ENCODE assay signal across 9 mouse cellular contexts in genomic region chr2:158667022-158667670, GRCm38 (mm10). TPM values are rescaled to one million over a fixed set of nuclear protein-coding genes. Genes with fewer than 3 reads are reported as not detected.
DNase-seq lines count a peak whose midpoint lies in the region; ATAC-seq and TF ChIP-seq lines count a peak whose summit lies in the region.
"Had no signal": no experiment of that assay in that cellular context is flagged by ENCODE, and none has a peak within 500 bp of the region (broad histone marks: within the 10 kb centered on the region; RNA-seq: fewer than 3 reads in every experiment).

No protein-coding gene starts in this region.

- under 1% methylated on average over 46 of the region's 47 CpGs for WGBS in embryonic facial prominence, embryonic 11.5 days
- under 1% methylated on average over 47 of the region's 47 CpGs for WGBS in heart, embryonic 13.5 days
- under 1% methylated on average over 47 of the region's 47 CpGs for WGBS in kidney, embryonic 15.5 days
- WGBS in liver, adult 2 months, result 3% methylated on average over 46 of the region's 47 CpGs
- WGBS in midbrain, postnatal 0 days, result 1% methylated on average over 46 of the region's 47 CpGs

- peak; percentile 72 for ATAC-seq in embryonic facial prominence, embryonic 11.5 days (replicated peaks; ENCODE audit: insufficient number of reproducible peaks, low FRiP score, low TSS enrichment, low read depth)
- ATAC-seq in heart, embryonic 13.5 days (ENCODE audit: extremely low read depth, insufficient number of reproducible peaks, low FRiP score, low TSS enrichment), result peak; percentile 53; the same call in 1 of the 2 replicates
- peak; percentile 74 for ATAC-seq in kidney, embryonic 15.5 days (replicated peaks; ENCODE audit: low FRiP score)
- peak; percentile 73 for ATAC-seq in midbrain, postnatal 0 days (ENCODE audit: low FRiP score)

- no peaks in the 10 kb centered on the region for H3K36me3 ChIP-seq in embryonic facial prominence, embryonic 11.5 days (replicated peaks; ENCODE audit: control insufficient read depth, insufficient read depth, low read depth, low read length)
- H3K36me3 ChIP-seq in heart, embryonic 13.5 days, result no peaks in the 10 kb centered on the region
- H3K36me3 ChIP-seq in kidney, embryonic 15.5 days, result no peaks in the 10 kb centered on the region
- H3K36me3 ChIP-seq in liver, adult 2 months (ENCODE audit: control insufficient read depth, insufficient read depth, low read length), result no peaks in the 10 kb centered on the region
- no peaks in the 10 kb centered on the region for H3K36me3 ChIP-seq in midbrain, postnatal 0 days (ENCODE audit: insufficient read depth, low read length)
- H3K36me3 ChIP-seq in splenic B cell, adult 2 months (ENCODE audit: control insufficient read depth, insufficient read depth, low read length, poor library complexity, severe bottlenecking), result no peaks in the 10 kb centered on the region

- no peaks in the 10 kb centered on the region for H3K9me3 ChIP-seq in embryonic facial prominence, embryonic 11.5 days (replicated peaks; ENCODE audit: control insufficient read depth, low read length)
- H3K9me3 ChIP-seq in heart, embryonic 13.5 days, result no peaks in the 10 kb centered on the region
- H3K9me3 ChIP-seq in kidney, embryonic 15.5 days (replicated peaks), result no peaks in the 10 kb centered on the region
- no peaks in the 10 kb centered on the region for H3K9me3 ChIP-seq in midbrain, postnatal 0 days (ENCODE audit: low read length)

- peak overlapping the region; percentile 98 for H3K4me2 ChIP-seq in embryonic facial prominence, embryonic 11.5 days (ENCODE audit: low read depth, low read length)
- H3K4me2 ChIP-seq in heart, embryonic 13.5 days, result peak overlapping the region; percentile 99
- peak overlapping the region; percentile 98 for H3K4me2 ChIP-seq in kidney, embryonic 15.5 days
- H3K4me2 ChIP-seq in midbrain, postnatal 0 days (ENCODE audit: low read depth, low read length, poor library complexity, severe bottlenecking), result peak overlapping the region; percentile 82

- H3K27ac ChIP-seq in embryonic facial prominence, embryonic 11.5 days (replicated peaks; ENCODE audit: low read depth, low read length), result no peak overlapping the region
- peak overlapping the region; percentile 26; the same call in 1 of the 2 replicates for H3K27ac ChIP-seq in heart, embryonic 13.5 days (replicated peaks)
- peak overlapping the region; percentile 67 for H3K27ac ChIP-seq in kidney, embryonic 15.5 days
- peak overlapping the region; percentile 44 for H3K27ac ChIP-seq in liver, adult 2 months (replicated peaks; ENCODE audit: insufficient read depth, low read depth, low read length)
- peak overlapping the region; percentile 74 for H3K27ac ChIP-seq in midbrain, postnatal 0 days (ENCODE audit: low read depth, low read length)
- H3K27ac ChIP-seq: macrophage had no signal

- H3K4me3 ChIP-seq in embryonic facial prominence, embryonic 11.5 days (ENCODE audit: low read depth, low read length), result peak overlapping the region; percentile 54
- peak overlapping the region; percentile 68 for H3K4me3 ChIP-seq in heart, embryonic 13.5 days
- peak overlapping the region; percentile 68 for H3K4me3 ChIP-seq in kidney, embryonic 15.5 days (replicated peaks)
- peak overlapping the region; percentile 56 for H3K4me3 ChIP-seq in liver, adult 2 months (ENCODE audit: insufficient read depth, low read depth, low read length)
- peak overlapping the region; percentile 79 for H3K4me3 ChIP-seq in midbrain, postnatal 0 days (ENCODE audit: low read depth, low read length)

- peak overlapping the region; percentile 57 for H3K9ac ChIP-seq in embryonic facial prominence, embryonic 11.5 days (replicated peaks; ENCODE audit: low read length)
- peak overlapping the region; percentile 76 for H3K9ac ChIP-seq in heart, embryonic 13.5 days
- peak overlapping the region; percentile 56 for H3K9ac ChIP-seq in kidney, embryonic 15.5 days
- peak overlapping the region; percentile 77 for H3K9ac ChIP-seq in liver, adult 2 months (ENCODE audit: low read depth, low read length)
- peak overlapping the region; percentile 90 for H3K9ac ChIP-seq in midbrain, postnatal 0 days (replicated peaks; ENCODE audit: low read length, poor library complexity, severe bottlenecking)

- 0 out of 2 replicates have a peak, but pooled peaks have one; percentile 26 for TF ChIP-seq POLR2A in liver, adult 2 months (IDR thresholded peaks at IDR 0.05; ENCODE audit: extremely low read depth, insufficient read depth, low read length)

- no peaks in the 10 kb centered on the region for H3K79me2 ChIP-seq in liver, adult 2 months (ENCODE audit: control insufficient read depth, insufficient read depth, low read length)

- DNase-seq in adrenal gland, adult (ENCODE audit: inconsistent age in 2 of 2, low spot score in 1 of 2), result peak; percentile 67 to 82
- no peak for DNase-seq in adrenal gland, postnatal 4 days (ENCODE audit: low spot score in 2 of 2)
- DNase-seq in embryonic facial prominence, embryonic 11.5 days (ENCODE audit: low spot score), result peak; percentile 62
- DNase-seq in liver, adult 2 months (ENCODE audit: extremely low read depth, low read depth, low spot score), result no peak
- peak; percentile 85 for DNase-seq in midbrain, postnatal 0 days (ENCODE audit: low spot score)
- DNase-seq in splenic B cell, adult 2 months (ENCODE audit: low read depth, low spot score), result peak; percentile 95

- H3K4me1 ChIP-seq in embryonic facial prominence, embryonic 11.5 days (ENCODE audit: control insufficient read depth, insufficient read depth, low read length), result peaks cover 4% of the 10 kb centered on the region; the same call in 1 of the 2 replicates
- peaks cover 41% of the 10 kb centered on the region for H3K4me1 ChIP-seq in heart, embryonic 13.5 days
- H3K4me1 ChIP-seq in kidney, embryonic 15.5 days, result peaks cover 51% of the 10 kb centered on the region
- H3K4me1 ChIP-seq in liver, adult 2 months (ENCODE audit: control insufficient read depth, insufficient read depth, low read length), result 0 out of 2 replicates have a peak, but pooled peaks cover 2% of the 10 kb centered on the region
- H3K4me1 ChIP-seq in midbrain, postnatal 0 days (ENCODE audit: insufficient read depth, low read length), result peaks cover 21% of the 10 kb centered on the region

- TF ChIP-seq CTCF in liver, adult 2 months (IDR thresholded peaks at IDR 0.05; ENCODE audit: low read depth, low read length), result no peak
- no peak for TF ChIP-seq CTCF in midbrain, postnatal 0 days (IDR thresholded peaks at IDR 0.05)

- peaks cover 36% of the 10 kb centered on the region for H3K27me3 ChIP-seq in embryonic facial prominence, embryonic 11.5 days (ENCODE audit: control insufficient read depth, insufficient read depth, low read length)
- H3K27me3 ChIP-seq in heart, embryonic 13.5 days (replicated peaks), result peaks cover 59% of the 10 kb centered on the region
- peaks cover 55% of the 10 kb centered on the region for H3K27me3 ChIP-seq in kidney, embryonic 15.5 days
- H3K27me3 ChIP-seq in liver, adult 2 months (ENCODE audit: control insufficient read depth, insufficient read depth, low read length), result peaks cover 18% of the 10 kb centered on the region; the same call in 1 of the 2 replicates
- H3K27me3 ChIP-seq in midbrain, postnatal 0 days (ENCODE audit: insufficient read depth, low read length), result no peaks in the 10 kb centered on the region
- no peaks in the 10 kb centered on the region for H3K27me3 ChIP-seq in splenic B cell, adult 2 months (ENCODE audit: control insufficient read depth, insufficient read depth, low read length, poor library complexity, severe bottlenecking)

RNA-seq across cellular contexts. Expression of gene Ppp1r16b, which starts 1.9 kb away (rescaled TPM):
- total RNA-seq in adrenal gland, postnatal 4 days (2021), result 10 to 100 TPM; 15.7 to 16.9 TPM
- polyA plus RNA-seq in embryonic facial prominence, embryonic 11.5 days (2014; fragmentation: Nextera tagmentation; extraction: Ambion mirVana), result 2.2 and 2.3 TPM in 2 replicates
- 4.5 and 4.9 TPM in 2 replicates for polyA plus RNA-seq in heart, embryonic 13.5 days (2015; fragmentation: Nextera tagmentation; extraction: Ambion mirVana)
- 14.9 and 15.3 TPM in 2 replicates for polyA plus RNA-seq in kidney, embryonic 15.5 days (2015; fragmentation: Nextera tagmentation; extraction: Ambion mirVana)
- total RNA-seq in liver, adult 2 months (2014; rRNA removed), result 2.4 and 3.4 TPM in 2 replicates
- polyA plus RNA-seq in liver, adult 2 months (2012; rRNA removed), result 0.70 and 0.99 TPM in 2 replicates
- 30.8 and 32.2 TPM in 2 replicates for total RNA-seq in midbrain, postnatal 0 days (2014; rRNA removed)
- 31.0 and 31.6 TPM in 2 replicates for polyA plus RNA-seq in midbrain, postnatal 0 days (2015; fragmentation: Nextera tagmentation; extraction: Ambion mirVana)

RNA-seq across cellular contexts. Expression of gene Actr5, which starts 42.5 kb away (rescaled TPM):
- 10 to 100 TPM; 17.1 to 18.2 TPM for total RNA-seq in adrenal gland, postnatal 4 days (2021)
- polyA plus RNA-seq in embryonic facial prominence, embryonic 11.5 days (2014; fragmentation: Nextera tagmentation; extraction: Ambion mirVana), result 15.8 and 16.5 TPM in 2 replicates
- polyA plus RNA-seq in heart, embryonic 13.5 days (2015; fragmentation: Nextera tagmentation; extraction: Ambion mirVana), result 7.2 and 7.6 TPM in 2 replicates
- polyA plus RNA-seq in kidney, embryonic 15.5 days (2015; fragmentation: Nextera tagmentation; extraction: Ambion mirVana), result 10.9 and 12.3 TPM in 2 replicates
- 6.3 and 6.9 TPM in 2 replicates for total RNA-seq in liver, adult 2 months (2014; rRNA removed)
- polyA plus RNA-seq in liver, adult 2 months (2012; rRNA removed), result 3.4 and 4.6 TPM in 2 replicates
- 18.5 and 25.4 TPM in 2 replicates for total RNA-seq in midbrain, postnatal 0 days (2014; rRNA removed)
- polyA plus RNA-seq in midbrain, postnatal 0 days (2015; fragmentation: Nextera tagmentation; extraction: Ambion mirVana), result 8.8 and 10.6 TPM in 2 replicates

RNA-seq across cellular contexts. Expression of gene Slc32a1, which starts 56.6 kb away (rescaled TPM):
- under 1 TPM in 1 of 2 experiments, not detected in 1; 0.54 TPM for total RNA-seq in adrenal gland, postnatal 4 days (2021)
- polyA plus RNA-seq in embryonic facial prominence, embryonic 11.5 days (2014; fragmentation: Nextera tagmentation; extraction: Ambion mirVana), result 0.27 and 0.71 TPM in 2 replicates
- polyA plus RNA-seq in heart, embryonic 13.5 days (2015; fragmentation: Nextera tagmentation; extraction: Ambion mirVana), result not detected in 2 replicates
- 0.12 and 0.14 TPM in 2 replicates for polyA plus RNA-seq in kidney, embryonic 15.5 days (2015; fragmentation: Nextera tagmentation; extraction: Ambion mirVana)
- total RNA-seq in liver, adult 2 months (2014; rRNA removed), result not detected in 2 replicates
- not detected in 2 replicates for polyA plus RNA-seq in liver, adult 2 months (2012; rRNA removed)
- 53.9 and 63.6 TPM in 2 replicates for total RNA-seq in midbrain, postnatal 0 days (2014; rRNA removed)
- polyA plus RNA-seq in midbrain, postnatal 0 days (2015; fragmentation: Nextera tagmentation; extraction: Ambion mirVana), result 14.3 and 14.4 TPM in 2 replicates

Comparison
In these comparisons a context has a peak if more than half of its experiments do, and no peak if none do; other contexts are left out.
1. DNase-seq: peak in adrenal gland, adult (2 of 2), embryonic facial prominence, embryonic 11.5 days (single experiment), midbrain, postnatal 0 days (single experiment) and splenic B cell, adult 2 months (single experiment); none in adrenal gland, postnatal 4 days (0 of 2) and liver, adult 2 months (single experiment).
2. Peak in every context shown above with its lines, with median percentiles within 50 percentile points of each other: ATAC-seq, H3K4me2 ChIP-seq, H3K4me3 ChIP-seq and H3K9ac ChIP-seq.